In the genomic region with DNA sequence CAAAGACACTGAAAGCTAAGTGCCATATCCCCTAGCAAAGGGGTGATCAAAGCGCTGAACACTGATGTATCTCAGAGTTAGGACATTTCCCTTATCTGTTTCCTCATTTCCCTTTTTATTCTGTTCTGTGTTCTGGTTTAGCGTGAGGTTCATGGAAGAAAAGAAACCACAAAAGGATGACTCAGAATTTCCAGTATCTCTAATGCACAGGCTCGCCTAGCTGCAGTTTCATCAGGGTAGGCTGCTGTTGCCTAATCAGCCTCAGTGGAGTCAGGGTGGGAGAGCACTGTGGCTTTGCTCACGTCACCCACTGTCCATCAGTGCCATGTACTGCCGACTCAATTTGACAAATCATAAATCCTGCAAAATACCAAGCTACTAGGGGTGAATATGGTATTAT, we compare ENCODE assay signal across 9 mouse cellular contexts.
DNase-seq lines count a peak whose midpoint lies in the region; ATAC-seq and TF ChIP-seq lines count a peak whose summit lies in the region.
"Had no signal": no experiment of that assay in that cellular context is flagged by ENCODE, and none has a peak within 500 bp of the region (broad histone marks: within the 10 kb centered on the region; RNA-seq: fewer than 3 reads in every experiment).

No protein-coding gene starts in this region.

- H3K4me2 ChIP-seq in forebrain, embryonic 12.5 days = no peak overlapping the region
- no peak overlapping the region for H3K4me2 ChIP-seq in forebrain, embryonic 15.5 days (replicated peaks)
- no peak overlapping the region for H3K4me2 ChIP-seq in lung, postnatal 0 days (replicated peaks; ENCODE audit: low read depth, low read length)
- H3K4me2 ChIP-seq in hindbrain, postnatal 0 days (ENCODE audit: low read depth, low read length) = no peak overlapping the region

- TF ChIP-seq CTCF in embryonic fibroblast, embryonic 13.5 days (IDR thresholded peaks at IDR 0.05; ENCODE audit: borderline replicate concordance, insufficient read depth, low read length) = no peak
- no peak for TF ChIP-seq CTCF in lung, postnatal 0 days (IDR thresholded peaks at IDR 0.05)
- TF ChIP-seq CTCF in hindbrain, postnatal 0 days (IDR thresholded peaks at IDR 0.05; ENCODE audit: low read depth) = no peak

- no peak for TF ChIP-seq EP300 in lung, postnatal 0 days (IDR thresholded peaks at IDR 0.05)

- H3K4me3 ChIP-seq in forebrain, embryonic 12.5 days (replicated peaks) = no peak overlapping the region
- no peak overlapping the region for H3K4me3 ChIP-seq in forebrain, embryonic 15.5 days
- no peak overlapping the region for H3K4me3 ChIP-seq in embryonic fibroblast, embryonic 13.5 days (ENCODE audit: insufficient read depth, low read length)
- no peak overlapping the region for H3K4me3 ChIP-seq in lung, postnatal 0 days (ENCODE audit: low read depth, low read length)
- H3K4me3 ChIP-seq in hindbrain, postnatal 0 days (ENCODE audit: low read length) = no peak overlapping the region
- no peak overlapping the region for H3K4me3 ChIP-seq in forebrain, embryonic 10.5 days

- H3K27ac ChIP-seq in forebrain, embryonic 12.5 days = no peak overlapping the region
- H3K27ac ChIP-seq in forebrain, embryonic 15.5 days (replicated peaks) = no peak overlapping the region
- peak overlapping the region; percentile 72 for H3K27ac ChIP-seq in embryonic fibroblast, embryonic 13.5 days (ENCODE audit: insufficient read depth, low read length)
- H3K27ac ChIP-seq in lung, postnatal 0 days (ENCODE audit: low read length) = no peak overlapping the region
- H3K27ac ChIP-seq in hindbrain, postnatal 0 days = no peak overlapping the region
- no peak overlapping the region for H3K27ac ChIP-seq in forebrain, embryonic 10.5 days

- no peaks in the 10 kb centered on the region for H3K27me3 ChIP-seq in forebrain, embryonic 12.5 days
- no peaks in the 10 kb centered on the region for H3K27me3 ChIP-seq in forebrain, embryonic 15.5 days
- H3K27me3 ChIP-seq in lung, postnatal 0 days (replicated peaks; ENCODE audit: insufficient read depth, low read length) = no peaks in the 10 kb centered on the region
- no peaks in the 10 kb centered on the region for H3K27me3 ChIP-seq in hindbrain, postnatal 0 days (ENCODE audit: insufficient read depth, low read length)
- no peaks in the 10 kb centered on the region for H3K27me3 ChIP-seq in forebrain, embryonic 10.5 days (ENCODE audit: poor library complexity, severe bottlenecking)

- no peaks in the 10 kb centered on the region for H3K36me3 ChIP-seq in forebrain, embryonic 12.5 days (replicated peaks)
- no peaks in the 10 kb centered on the region for H3K36me3 ChIP-seq in forebrain, embryonic 15.5 days
- no peaks in the 10 kb centered on the region for H3K36me3 ChIP-seq in lung, postnatal 0 days (ENCODE audit: insufficient read depth, low read length)
- H3K36me3 ChIP-seq in hindbrain, postnatal 0 days (ENCODE audit: insufficient read depth, low read length) = no peaks in the 10 kb centered on the region
- no peaks in the 10 kb centered on the region for H3K36me3 ChIP-seq in forebrain, embryonic 10.5 days (replicated peaks)

- no peaks in the 10 kb centered on the region for H3K9me3 ChIP-seq in forebrain, embryonic 12.5 days
- H3K9me3 ChIP-seq in forebrain, embryonic 15.5 days = no peaks in the 10 kb centered on the region
- H3K9me3 ChIP-seq in lung, postnatal 0 days (ENCODE audit: low read length) = no peaks in the 10 kb centered on the region
- no peaks in the 10 kb centered on the region for H3K9me3 ChIP-seq in hindbrain, postnatal 0 days (ENCODE audit: low read length)
- no peaks in the 10 kb centered on the region for H3K9me3 ChIP-seq in forebrain, embryonic 10.5 days

- H3K4me1 ChIP-seq in forebrain, embryonic 12.5 days = no peaks in the 10 kb centered on the region; the same call in 1 of the 2 replicates
- peaks cover 4% of the 10 kb centered on the region; the same call in 1 of the 2 replicates for H3K4me1 ChIP-seq in forebrain, embryonic 15.5 days
- no peaks in the 10 kb centered on the region; the same call in 1 of the 2 replicates for H3K4me1 ChIP-seq in embryonic fibroblast, embryonic 13.5 days (ENCODE audit: control insufficient read depth, insufficient read depth, low read length)
- no peaks in the 10 kb centered on the region for H3K4me1 ChIP-seq in lung, postnatal 0 days (ENCODE audit: insufficient read depth, low read depth, low read length)
- no peaks in the 10 kb centered on the region for H3K4me1 ChIP-seq in hindbrain, postnatal 0 days (ENCODE audit: insufficient read depth, low read length)
- peaks cover 8% of the 10 kb centered on the region for H3K4me1 ChIP-seq in forebrain, embryonic 10.5 days

- peak; percentile 68; the same call in 1 of the 2 replicates for ATAC-seq in forebrain, embryonic 12.5 days (ENCODE audit: low FRiP score)
- no peak for ATAC-seq in forebrain, embryonic 15.5 days (replicated peaks)
- peak; percentile 58 for ATAC-seq in CD4-positive, CD25-positive, alpha-beta regulatory T cell, adult 4 months
- ATAC-seq in lung, postnatal 0 days = peak; percentile 77
- no peak for ATAC-seq in hindbrain, postnatal 0 days

- TF ChIP-seq POLR2A in embryonic fibroblast, embryonic 13.5 days (IDR thresholded peaks at IDR 0.05; ENCODE audit: low read depth, low read length) = no peak

- H3K9ac ChIP-seq in forebrain, embryonic 12.5 days = no peak overlapping the region
- H3K9ac ChIP-seq in forebrain, embryonic 15.5 days (replicated peaks) = no peak overlapping the region
- H3K9ac ChIP-seq in lung, postnatal 0 days (replicated peaks; ENCODE audit: low read depth) = no peak overlapping the region
- H3K9ac ChIP-seq in hindbrain, postnatal 0 days (replicated peaks; ENCODE audit: low read length) = no peak overlapping the region

- WGBS in forebrain, embryonic 12.5 days = 62% methylated on average over 5 of the region's 5 CpGs
- WGBS in forebrain, embryonic 15.5 days = 53% methylated on average over 5 of the region's 5 CpGs
- WGBS in lung, postnatal 0 days = 65% methylated on average over 5 of the region's 5 CpGs
- WGBS in hindbrain, postnatal 0 days = 72% methylated on average over 5 of the region's 5 CpGs
- WGBS in forebrain, embryonic 10.5 days = 76% methylated on average over 5 of the region's 5 CpGs

- peak; percentile 73 for DNase-seq in lung, postnatal 0 days (ENCODE audit: low spot score)
- no peak for DNase-seq in hindbrain, postnatal 0 days (ENCODE audit: low spot score)
- DNase-seq in thymus, postnatal 10 days (ENCODE audit: low spot score in 2 of 2) = no peak
- no peak for DNase-seq in forebrain, embryonic 10.5 days (ENCODE audit: extremely low spot score, low spot score)
- DNase-seq: kidney, adult 11 months had no signal

Comparison
In these comparisons a context has a peak if more than half of its experiments do, and no peak if none do; other contexts are left out.
1. ATAC-seq: peak in forebrain, embryonic 12.5 days (single experiment), CD4-positive, CD25-positive, alpha-beta regulatory T cell, adult 4 months (single experiment) and lung, postnatal 0 days (single experiment); none in forebrain, embryonic 15.5 days (single experiment) and hindbrain, postnatal 0 days (single experiment).